8 mouse cellular contexts compared by ENCODE assay signal in the genomic region with DNA sequence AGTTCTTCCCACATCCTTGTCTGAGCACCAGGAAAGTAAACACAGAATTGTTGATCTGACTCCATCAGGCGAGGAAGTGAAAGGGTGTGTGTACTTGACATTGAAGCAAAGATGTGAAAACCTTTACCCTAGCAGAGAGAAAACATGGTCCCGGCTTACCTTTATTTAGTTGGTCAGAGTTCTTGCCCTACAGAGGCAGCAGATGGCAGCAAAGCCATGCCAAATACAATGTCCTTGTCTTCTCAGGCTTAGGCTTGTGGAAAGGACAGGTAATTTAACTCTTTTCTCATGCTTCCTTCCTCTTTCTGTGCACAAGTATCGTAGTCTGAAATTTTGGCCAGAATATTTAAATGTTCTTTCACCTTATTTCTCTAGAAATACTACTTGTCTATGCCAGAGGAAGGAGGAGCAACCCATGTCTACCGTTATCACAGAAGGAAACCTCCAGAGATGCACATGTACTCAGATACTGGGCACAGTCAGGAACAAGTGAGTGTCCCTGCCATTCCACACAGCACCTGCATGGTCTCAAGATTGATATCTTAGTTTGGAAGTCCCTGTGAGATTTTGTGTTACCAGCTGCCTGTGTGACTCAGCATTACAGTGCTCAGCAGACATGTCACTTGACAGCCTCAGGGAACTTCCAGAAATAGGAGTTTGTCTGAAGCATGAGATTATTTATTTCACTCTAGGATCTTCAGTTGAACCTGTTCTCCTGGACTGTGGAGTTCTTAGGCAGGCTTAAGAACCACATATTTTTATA. TPM values are rescaled to one million over a fixed set of nuclear protein-coding genes. Genes with fewer than 3 reads are reported as not detected.
A peak's percentile ranks its signal among the peaks of the same experiment; 100 is the strongest.
DNase-seq lines count a peak whose midpoint lies in the region; ATAC-seq and TF ChIP-seq lines count a peak whose summit lies in the region.

No protein-coding gene starts in this region.

- H3K9me3 ChIP-seq in kidney, embryonic 16.5 days (ENCODE audit: low read length) = no peaks in the 10 kb centered on the region

- no peak overlapping the region for H3K4me3 ChIP-seq in kidney, embryonic 16.5 days (ENCODE audit: low read length)
- no peak overlapping the region for H3K4me3 ChIP-seq in embryonic fibroblast, embryonic 13.5 days (ENCODE audit: insufficient read depth, low read length)

- TF ChIP-seq POLR2A in embryonic fibroblast, embryonic 13.5 days (IDR thresholded peaks at IDR 0.05; ENCODE audit: low read depth, low read length) = no peak

- H3K36me3 ChIP-seq in kidney, embryonic 16.5 days (ENCODE audit: insufficient read depth, low read length) = peaks cover 13% of the 10 kb centered on the region

- H3K9ac ChIP-seq in kidney, embryonic 16.5 days (replicated peaks; ENCODE audit: low read length) = no peak overlapping the region

- no peaks in the 10 kb centered on the region for H3K27me3 ChIP-seq in kidney, embryonic 16.5 days (ENCODE audit: insufficient read depth, low read length)

- peak; percentile 36 for DNase-seq in kidney, adult 11 months
- peak; percentile 33 to 63 for DNase-seq in CD8-positive naive resting alpha-beta T cell, adult 2 months (ENCODE audit: low read depth in 2 of 2, low spot score in 2 of 2)
- DNase-seq in brain, adult 2 months (ENCODE audit: low read depth, low spot score) = peak; percentile 88
- DNase-seq in left cerebral cortex, postnatal 14 days (ENCODE audit: low spot score in 2 of 2) = peak; percentile 51 to 56
- DNase-seq in ovary, postnatal 10 days (ENCODE audit: low spot score) = no peak

- H3K4me2 ChIP-seq in kidney, embryonic 16.5 days (replicated peaks; ENCODE audit: low read depth, low read length) = no peak overlapping the region

- H3K27ac ChIP-seq in kidney, embryonic 16.5 days (ENCODE audit: low read length) = no peak overlapping the region
- no peak overlapping the region for H3K27ac ChIP-seq in embryonic fibroblast, embryonic 13.5 days (ENCODE audit: insufficient read depth, low read length)

- TF ChIP-seq CTCF in embryonic fibroblast, embryonic 13.5 days (IDR thresholded peaks at IDR 0.05; ENCODE audit: borderline replicate concordance, insufficient read depth, low read length) = peak; percentile 31; the same call in 1 of the 2 replicates

- H3K4me1 ChIP-seq in kidney, embryonic 16.5 days (ENCODE audit: insufficient read depth, low read length) = peaks cover 18% of the 10 kb centered on the region
- peaks cover 15% of the 10 kb centered on the region for H3K4me1 ChIP-seq in embryonic fibroblast, embryonic 13.5 days (ENCODE audit: control insufficient read depth, insufficient read depth, low read length)

- ATAC-seq in kidney, embryonic 16.5 days (ENCODE audit: low FRiP score, low TSS enrichment) = no peak
- peak; percentile 49 for ATAC-seq in neutrophil, adult 5-6 weeks (ENCODE audit: extremely low read depth, insufficient number of reproducible peaks, low FRiP score, poor library complexity, severe bottlenecking)

- 42% methylated on average over 4 of the region's 4 CpGs for WGBS in kidney, embryonic 16.5 days

- intact Hi-C loops in left cerebral cortex, postnatal 14 days (cut with DNase I) = no loop called here

RNA-seq across cellular contexts. Expression of a gene that starts 3.7 kb away (rescaled TPM):
- polyA plus RNA-seq in kidney, embryonic 16.5 days (2015; fragmentation: Nextera tagmentation; extraction: Ambion mirVana) = 32.8 and 34.0 TPM in 2 replicates
- 16.5 and 20.4 TPM in 2 replicates for polyA plus RNA-seq in embryonic fibroblast, embryonic 13.5 days (2011; ENCODE audit: insufficient read length, low read depth, missing spikeins)
- 1 to 10 TPM; 3.9 to 4.5 TPM for total RNA-seq in left cerebral cortex, postnatal 14 days (2021)
- 4.7 and 4.9 TPM in 2 replicates for total RNA-seq in neutrophil, adult 5-6 weeks (2017)

RNA-seq across cellular contexts. Expression of a gene that starts 3.8 kb away (rescaled TPM):
- polyA plus RNA-seq in kidney, embryonic 16.5 days (2015; fragmentation: Nextera tagmentation; extraction: Ambion mirVana) = 38.0 and 42.1 TPM in 2 replicates
- polyA plus RNA-seq in embryonic fibroblast, embryonic 13.5 days (2011; ENCODE audit: insufficient read length, low read depth, missing spikeins) = 79.4 and 113 TPM in 2 replicates
- 10 to 100 TPM; 14.1 to 16.8 TPM for total RNA-seq in left cerebral cortex, postnatal 14 days (2021)
- 0.37 TPM in 1 of 2 replicates, not detected in the other for total RNA-seq in neutrophil, adult 5-6 weeks (2017)

RNA-seq across cellular contexts. Expression of a gene that starts 16.4 kb away (rescaled TPM):
- 0.25 TPM in 1 of 2 replicates, not detected in the other for polyA plus RNA-seq in kidney, embryonic 16.5 days (2015; fragmentation: Nextera tagmentation; extraction: Ambion mirVana)
- not detected in 2 replicates for polyA plus RNA-seq in embryonic fibroblast, embryonic 13.5 days (2011; ENCODE audit: insufficient read length, low read depth, missing spikeins)
- total RNA-seq in left cerebral cortex, postnatal 14 days (2021) = not detected
- not detected in 2 replicates for total RNA-seq in neutrophil, adult 5-6 weeks (2017)

RNA-seq across cellular contexts. Expression of a gene that starts 24.3 kb away (rescaled TPM):
- 0.36 TPM in 1 of 2 replicates, not detected in the other for polyA plus RNA-seq in kidney, embryonic 16.5 days (2015; fragmentation: Nextera tagmentation; extraction: Ambion mirVana)
- polyA plus RNA-seq in embryonic fibroblast, embryonic 13.5 days (2011; ENCODE audit: insufficient read length, low read depth, missing spikeins) = not detected in 2 replicates
- not detected for total RNA-seq in left cerebral cortex, postnatal 14 days (2021)
- not detected in 2 replicates for total RNA-seq in neutrophil, adult 5-6 weeks (2017)

RNA-seq across cellular contexts. Expression of a gene that starts 45.5 kb away (rescaled TPM):
- 60.2 and 64.1 TPM in 2 replicates for polyA plus RNA-seq in kidney, embryonic 16.5 days (2015; fragmentation: Nextera tagmentation; extraction: Ambion mirVana)
- polyA plus RNA-seq in embryonic fibroblast, embryonic 13.5 days (2011; ENCODE audit: insufficient read length, low read depth, missing spikeins) = 45.3 and 45.8 TPM in 2 replicates
- 10 to 100 TPM; 81.0 to 81.5 TPM for total RNA-seq in left cerebral cortex, postnatal 14 days (2021)
- total RNA-seq in neutrophil, adult 5-6 weeks (2017) = 34.6 and 36.2 TPM in 2 replicates

Comparison
In these comparisons a context has a peak if more than half of its experiments do, and no peak if none do; other contexts are left out.
1. RNA of a gene that starts 3.8 kb away (total RNA-seq): 14.1 to 16.8 TPM in left cerebral cortex, postnatal 14 days; 0.37 TPM in neutrophil, adult 5-6 weeks; every median in the first group is over 10 times any median in the second.